Mouse (Mus musculus): ENCODE measurements around the gene Vmn1r10.

Gene Vmn1r10

GRCm38 (mm10) chr6:57109154-57109553, at the start of gene Vmn1r10:
Gene Vmn1r10, plus strand, starts transcription at chr6:57109454.
- no peak for DNase-seq (ENCODE audit: inconsistent ontology term)

- DNase-seq (ENCODE audit: inconsistent ontology term), result no peak
Observed at GRCm38 (mm10) chr6:57063730-57064129, 45.5 kb upstream of the Vmn1r10 start.

DNA sequence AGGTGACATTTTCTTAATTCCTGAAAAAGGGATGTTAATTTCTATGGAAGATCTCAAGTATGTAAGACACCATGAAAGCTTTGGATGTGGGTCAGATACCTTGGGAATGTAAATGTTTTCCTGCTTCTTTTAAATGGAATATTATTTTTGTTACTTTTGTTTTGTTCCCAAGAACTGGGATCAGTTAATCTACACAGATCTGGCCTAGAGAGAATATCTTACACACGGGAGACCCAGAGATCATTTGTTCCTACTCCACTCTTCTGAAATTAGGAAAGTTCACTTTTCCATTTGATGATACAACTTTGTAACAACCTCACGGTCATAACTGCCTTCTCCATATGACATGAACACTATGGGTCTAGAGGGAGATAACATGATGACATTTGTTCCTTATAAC, 42.8 kb upstream of the Vmn1r10 start, which contains the start of gene Vmn1r9:
Vmn1r9 (plus strand) TSS at position 301 of the 400 bp plus-strand sequence.
- DNase-seq (ENCODE audit: inconsistent ontology term), result no peak

- DNase-seq (ENCODE audit: inconsistent ontology term), result no peak
Observed at GRCm38 (mm10) chr6:57106358-57106757, 2.9 kb upstream of the Vmn1r10 start.

DNA sequence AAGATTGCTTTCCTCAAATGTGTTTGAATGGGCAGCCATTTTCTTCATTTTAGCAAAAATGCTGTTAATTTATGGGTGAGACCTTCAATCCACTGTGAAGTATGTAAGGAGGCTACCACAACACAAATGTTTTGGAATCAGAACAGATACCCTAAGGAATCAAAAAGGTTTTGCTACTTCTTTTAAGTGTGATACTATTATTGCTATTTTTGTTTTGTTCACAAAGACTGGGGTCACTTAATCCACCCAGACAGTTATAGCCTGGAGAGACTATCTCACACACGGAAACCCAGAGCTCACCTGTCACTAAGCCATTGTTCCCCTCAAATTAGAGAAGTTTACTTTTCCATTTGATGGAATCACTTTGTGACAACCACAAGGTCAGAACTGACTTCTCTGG, 23.9 kb downstream of the Vmn1r10 start, which contains the start of gene Vmn1r11:
Vmn1r11 (plus strand) TSS at position 301 of the 400 bp plus-strand sequence.
- no peak for DNase-seq (ENCODE audit: inconsistent ontology term)

- DNase-seq (ENCODE audit: inconsistent ontology term), result no peak
Observed at GRCm38 (mm10) chr6:57156619-57157018, 47.4 kb downstream of the Vmn1r10 start, which contains the start of gene Vmn1r12. Gene Vmn1r12, plus strand, starts transcription at chr6:57156919.

Measured in Muller cell, postnatal 12 days (primary cell).